Mouse (Mus musculus): Measurements from ENCODE around the gene Stom.

DNA sequence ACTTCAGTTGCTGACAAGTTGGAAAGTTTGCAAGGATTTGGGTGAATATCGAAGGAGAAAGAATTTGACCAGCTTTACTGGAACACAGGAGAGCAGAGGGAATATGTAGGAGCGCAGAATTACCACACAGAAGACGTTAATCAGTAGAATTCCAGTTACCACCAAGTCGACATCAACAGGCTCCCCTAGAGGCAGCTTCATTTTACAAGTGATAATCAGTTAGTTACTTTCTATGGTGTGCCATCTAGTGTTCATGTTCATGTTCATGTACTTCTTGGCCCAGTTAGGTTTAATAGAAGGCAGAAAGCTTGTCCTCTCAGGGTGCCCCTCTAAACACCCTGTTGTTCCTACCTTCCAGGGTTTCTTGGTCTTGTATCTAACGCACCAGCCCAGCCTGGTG lies 12.4 kb upstream of the Stom start:
- TF ChIP-seq CTCF (IDR thresholded peaks at IDR 0.05; ENCODE audit: low read depth, low read length), result peak; percentile 62
- no peak for TF ChIP-seq POLR2A (IDR thresholded peaks at IDR 0.05; ENCODE audit: extremely low read depth, insufficient read depth, low read length)
